Mouse (Mus musculus): ENCODE measurements around the gene Atg4a. TPM values are rescaled to one million over a fixed set of nuclear protein-coding genes. Genes with fewer than 3 reads are reported as not detected.

Gene Atg4a
- polyA plus RNA-seq, 1 experiment: 16.2 TPM

- no peak for DNase-seq (ENCODE audit: low spot score)
Observed at GRCm38 (mm10) chrX:141158160-141158559, 201.5 kb downstream of the Atg4a start.

- no peak for DNase-seq (ENCODE audit: low spot score)
Observed at GRCm38 (mm10) chrX:141160371-141160770, 203.7 kb downstream of the Atg4a start.

GRCm38 (mm10) chrX:141165067-141165466 is 208.4 kb downstream of the Atg4a start:
- no peak for DNase-seq (ENCODE audit: low spot score)

GRCm38 (mm10) chrX:141175353-141175752 is 218.6 kb downstream of the Atg4a start:
- no peak for DNase-seq (ENCODE audit: low spot score)

GRCm38 (mm10) chrX:141195036-141195435 is 238.3 kb downstream of the Atg4a start:
- no peak for DNase-seq (ENCODE audit: low spot score)

- DNase-seq (ENCODE audit: low spot score): no peak
Observed at GRCm38 (mm10) chrX:141198993-141199392, 242.3 kb downstream of the Atg4a start.

GRCm38 (mm10) chrX:141212802-141213201 is 256.1 kb downstream of the Atg4a start:
- no peak for DNase-seq (ENCODE audit: low spot score)

Other genes with a start within 250 kb of the Atg4a start
- not detected in 2 replicates for gene Tex13b, start 143.5 kb upstream of the Atg4a start, polyA plus RNA-seq (2012; rRNA removed)
- 0.06 TPM in 1 of 2 replicates, not detected in the other for gene Vsig1, start 49.3 kb upstream of the Atg4a start, polyA plus RNA-seq (2012; rRNA removed)
- 19.7 and 19.9 TPM in 2 replicates for gene Psmd10, start 179 bp upstream of the Atg4a start, polyA plus RNA-seq (2012; rRNA removed)

Measured in urinary bladder, adult 2 months (tissue).